Mouse (Mus musculus) heart, adult 2 months (tissue): ENCODE results near the gene Lrfn3.

ENCODE experiments used
- CTCF ChIP-seq: fragments of 200-600 bp; IDR thresholded peaks from 2 replicates; pipeline ENCODE4 v1.8.1; 2022; ENCODE audit warnings: antibody characterized with exemption, mild to moderate bottlenecking, moderate library complexity
- POLR2A ChIP-seq: fragments of 200-500 bp; IDR thresholded peaks from 2 replicates; pipeline ENCODE4 v1.6.1; 2011; ENCODE audit warnings: mild to moderate bottlenecking, low read depth, low read length, control low read depth; ENCODE audit not compliant: insufficient read depth

GRCm38 (mm10) chr7:30333436-30333835, 29.1 kb downstream of the Lrfn3 start:
- TF ChIP-seq CTCF (no peak), POLR2A (no peak)
